Mouse (Mus musculus) layer of hippocampus, adult 9-11 months (tissue): Measurements from ENCODE around the gene Ciao2a.

ENCODE experiments used
- DNase-seq: peaks from one replicate; pipeline ENCODE4 v3.0.0; 2022

Ciao2a gene

DNA sequence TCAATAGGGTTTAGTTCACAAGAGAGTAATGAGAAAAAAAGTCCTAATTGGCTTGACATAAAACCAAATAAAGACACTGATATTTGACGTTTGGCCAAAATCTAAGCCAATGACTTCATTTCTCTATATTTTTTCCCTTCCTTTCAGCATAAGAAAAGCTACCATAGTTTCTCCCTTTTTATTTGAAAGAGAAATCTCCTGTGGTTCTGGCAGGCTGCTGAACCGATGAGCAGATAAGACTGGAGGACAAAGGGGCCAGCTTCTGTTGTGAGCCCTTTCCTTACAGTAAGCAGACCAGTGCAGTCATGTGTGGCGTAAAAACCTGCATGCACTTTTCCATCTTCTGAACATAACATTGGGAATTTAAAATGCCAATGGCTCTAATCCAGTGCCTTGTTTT, 5.5 kb upstream of the Ciao2a start:
- no peak for DNase-seq

DNA sequence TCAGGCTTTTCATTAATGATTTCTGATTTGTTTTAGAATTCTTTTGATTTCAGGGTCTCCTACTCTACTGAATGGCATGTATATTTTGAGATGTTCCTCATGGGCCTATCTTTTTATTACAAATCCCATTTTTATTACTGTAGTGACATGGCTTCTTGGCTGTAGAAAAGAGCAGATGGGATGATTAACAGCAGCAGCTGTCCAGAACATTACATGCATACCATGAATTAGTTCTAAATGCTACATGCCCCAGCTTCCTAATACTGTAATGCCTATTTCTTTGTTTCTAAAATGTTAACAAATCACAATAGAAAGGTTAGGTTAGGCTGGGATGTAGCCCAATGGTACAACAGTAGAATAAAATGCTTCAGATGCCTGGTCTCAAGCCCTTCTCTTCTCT, 5.0 kb upstream of the Ciao2a start:
- DNase-seq: no peak

DNA sequence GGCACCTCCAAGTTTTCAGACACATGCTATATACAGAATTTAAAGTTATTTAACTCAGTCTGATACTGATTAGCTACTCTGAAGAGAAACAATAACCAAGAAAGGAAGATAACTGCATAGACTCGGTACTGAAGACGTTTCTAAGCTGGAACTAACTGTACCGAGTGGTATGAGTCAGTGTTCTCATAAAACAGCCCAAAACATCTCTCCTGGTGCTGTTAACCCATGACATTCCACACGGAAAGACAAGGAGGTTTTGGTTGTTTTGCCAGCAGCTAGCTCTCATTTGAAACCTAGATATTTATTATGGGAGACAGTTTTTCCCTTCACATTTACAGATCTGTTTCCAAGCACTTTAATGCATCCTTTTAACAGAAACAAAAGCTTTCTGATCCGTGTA, 2.8 kb upstream of the Ciao2a start:
- no peak for DNase-seq

DNA sequence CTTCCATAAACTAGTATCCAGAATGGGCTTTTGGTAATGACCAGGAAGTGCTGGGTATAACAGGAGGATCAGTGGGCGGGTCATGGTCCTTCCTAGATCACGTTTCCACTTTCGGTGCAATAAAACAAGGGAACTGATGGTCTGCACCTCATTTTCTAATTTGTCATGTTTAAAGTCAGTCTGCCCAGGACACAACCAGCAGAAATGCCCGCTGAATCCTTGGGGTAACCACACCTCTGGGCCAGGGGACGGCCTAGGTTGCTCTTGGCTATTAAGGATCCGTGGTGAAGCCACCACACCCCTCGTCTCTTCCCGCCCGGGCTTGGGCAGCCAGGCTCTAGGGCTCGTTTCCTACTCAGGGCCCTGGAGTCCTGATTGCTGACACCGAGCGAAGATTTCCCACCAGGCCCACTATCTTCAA, 2.3 kb upstream of the Ciao2a start:
- DNase-seq: no peak

DNA sequence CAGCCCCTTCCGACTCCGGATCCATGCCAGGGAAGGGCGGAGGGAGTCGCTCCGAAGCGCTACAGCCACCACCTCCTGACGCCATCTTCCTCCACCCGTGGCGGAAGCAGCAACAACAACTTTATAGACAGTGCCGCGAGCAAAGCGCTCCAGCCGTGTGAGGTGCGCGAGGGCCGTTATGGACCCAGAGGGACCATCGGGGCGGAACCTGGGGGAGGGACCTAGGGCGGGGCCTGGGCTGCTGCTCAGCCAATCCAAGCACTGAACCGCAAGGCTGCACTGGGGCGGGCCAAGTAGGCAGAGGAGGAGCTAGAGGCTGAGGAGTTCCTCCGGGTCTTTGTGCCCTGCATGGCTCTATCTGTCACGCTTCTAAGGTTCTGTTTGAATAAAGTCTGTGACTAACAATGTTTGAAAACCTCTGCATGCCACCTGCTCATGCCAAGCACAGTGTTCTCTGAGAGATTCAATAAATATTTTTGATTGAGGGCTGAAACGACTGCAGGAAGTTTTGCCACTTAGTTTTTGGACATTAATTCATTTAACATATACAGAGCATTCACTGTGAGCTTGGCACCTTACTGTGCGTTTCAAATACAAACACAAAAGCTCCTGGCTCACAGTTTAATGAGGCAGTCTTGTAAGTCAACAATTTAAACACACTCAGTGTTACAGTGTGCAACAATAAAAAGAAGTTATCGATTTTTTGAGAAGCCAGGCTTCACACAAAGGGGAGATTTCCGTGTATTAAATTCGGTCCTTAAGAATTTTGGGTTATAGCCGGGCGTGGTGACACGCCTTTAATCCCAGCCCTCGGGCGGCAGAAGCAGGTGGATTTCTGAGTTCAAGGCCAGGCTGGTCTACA, 1.5 kb upstream of the Ciao2a start:
- DNase-seq: peak; percentile 98

DNA sequence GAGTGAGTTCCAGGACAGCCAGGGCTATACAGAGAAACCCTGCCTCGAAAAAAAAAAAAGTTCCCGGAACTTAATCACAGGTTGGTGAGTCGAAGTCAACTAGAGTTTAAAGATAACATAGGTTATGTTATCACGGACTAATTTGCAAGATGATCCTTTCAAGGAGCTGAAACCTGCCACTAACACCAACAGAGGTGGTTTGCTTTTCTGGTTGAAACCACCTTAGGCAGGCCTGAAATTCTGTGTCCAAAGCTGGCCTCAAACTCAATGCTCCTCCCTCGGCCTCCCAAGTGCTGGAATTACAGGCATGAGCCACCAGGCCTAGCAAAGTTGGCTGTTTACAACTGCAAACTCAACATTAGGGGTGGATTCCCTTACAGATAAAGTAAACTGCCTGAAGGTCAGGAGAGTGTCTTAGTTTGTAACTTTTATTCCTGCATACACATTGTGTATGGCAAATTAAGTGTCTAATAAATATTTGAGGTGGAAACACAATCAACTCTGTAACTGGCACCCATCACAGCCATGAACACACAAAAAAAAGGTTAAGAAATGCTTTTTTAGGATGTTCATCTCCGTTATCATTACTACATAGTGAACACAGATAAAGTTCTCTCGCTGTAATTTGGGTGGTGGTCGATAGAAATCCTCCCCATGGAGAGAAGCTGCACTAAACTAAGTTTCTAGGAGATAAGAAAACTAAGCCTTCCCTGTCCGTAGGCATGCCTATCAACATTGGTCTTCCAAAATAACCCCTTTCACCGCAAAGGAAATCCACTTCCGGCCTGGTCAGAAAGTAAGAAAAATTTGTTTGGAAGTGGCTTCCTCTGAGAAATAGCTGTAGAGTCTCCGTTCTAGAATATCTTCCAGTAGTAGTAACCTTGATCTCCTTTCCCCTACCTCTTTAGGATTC, 612 bp upstream of the Ciao2a start:
- no peak for DNase-seq

DNA sequence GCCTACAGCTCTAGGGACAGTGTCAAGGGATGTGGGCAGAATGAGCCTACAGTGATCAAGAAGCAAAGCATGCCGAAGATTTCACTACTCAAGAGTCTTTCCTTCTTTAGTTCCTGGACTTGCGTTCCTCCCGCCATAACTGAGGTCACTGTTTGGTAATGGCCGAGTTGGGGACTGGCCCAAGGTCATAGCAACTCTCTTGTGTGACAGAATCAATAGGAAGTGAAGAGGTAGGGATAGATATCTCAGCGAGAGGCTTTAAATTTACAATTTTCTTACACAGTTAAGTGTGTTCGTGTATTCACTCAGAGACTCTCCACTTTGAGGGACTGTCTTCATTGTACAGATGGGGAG, 759 bp downstream of the Ciao2a start:
- DNase-seq: no peak

DNA sequence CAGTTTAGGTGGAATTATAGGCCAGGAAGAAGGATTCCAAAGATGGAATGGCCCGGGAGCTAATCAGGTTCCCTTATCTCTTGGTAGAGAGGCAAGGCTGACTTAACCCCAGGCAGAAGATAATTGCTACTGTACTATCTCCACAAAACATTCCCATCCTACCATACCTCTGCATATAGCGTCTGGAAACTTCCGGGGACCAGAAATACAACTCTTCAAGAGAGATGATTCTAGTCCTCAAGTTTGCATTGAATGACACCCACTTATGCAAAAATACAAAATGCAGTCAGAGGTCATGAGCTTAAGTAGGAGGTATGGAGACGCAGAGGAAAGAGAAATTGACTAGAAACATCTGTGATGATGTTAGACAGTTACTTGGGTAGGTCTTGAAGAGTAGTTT, 1.5 kb downstream of the Ciao2a start:
- no peak for DNase-seq

DNA sequence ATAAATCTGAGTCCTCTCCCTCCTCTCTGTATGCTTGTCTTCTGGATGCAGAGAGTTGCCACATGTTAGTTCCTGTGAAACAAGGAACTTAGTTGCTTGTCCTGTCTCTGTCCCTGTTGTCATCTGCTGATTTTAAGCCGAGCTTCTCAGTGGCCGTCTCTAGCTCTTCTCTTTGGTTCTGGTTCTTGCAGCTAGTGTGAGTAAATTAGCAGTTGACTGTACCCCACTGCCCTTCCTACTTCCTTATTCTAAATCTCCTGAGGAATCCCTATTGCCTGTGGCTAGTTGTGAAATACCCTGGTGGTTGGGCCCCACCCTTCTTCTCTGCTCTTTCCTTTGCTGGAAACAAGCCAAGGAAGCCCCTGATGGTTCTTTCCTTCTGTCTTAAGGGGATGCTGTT, 5.1 kb downstream of the Ciao2a start:
- DNase-seq: peak; percentile 45

DNA sequence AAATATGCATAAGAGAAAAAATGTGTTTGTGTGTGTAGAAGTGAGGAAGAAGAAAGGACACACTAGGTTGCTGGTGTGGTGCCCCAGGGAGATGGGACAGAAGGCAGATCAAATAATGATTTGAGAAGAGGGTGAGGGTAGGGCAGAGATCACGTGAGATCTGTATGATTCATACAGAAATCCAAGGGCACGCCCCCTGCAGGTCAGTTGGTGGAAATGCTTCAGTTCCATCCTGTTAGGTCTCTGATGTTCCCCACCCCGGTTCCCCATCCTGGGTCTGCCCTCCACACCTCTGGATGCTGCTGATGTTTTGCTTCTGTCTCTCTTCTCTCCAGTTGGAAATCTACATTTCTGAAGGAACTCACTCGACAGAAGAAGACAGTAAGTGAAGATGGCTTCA, 9.6 kb downstream of the Ciao2a start:
- no peak for DNase-seq

DNA sequence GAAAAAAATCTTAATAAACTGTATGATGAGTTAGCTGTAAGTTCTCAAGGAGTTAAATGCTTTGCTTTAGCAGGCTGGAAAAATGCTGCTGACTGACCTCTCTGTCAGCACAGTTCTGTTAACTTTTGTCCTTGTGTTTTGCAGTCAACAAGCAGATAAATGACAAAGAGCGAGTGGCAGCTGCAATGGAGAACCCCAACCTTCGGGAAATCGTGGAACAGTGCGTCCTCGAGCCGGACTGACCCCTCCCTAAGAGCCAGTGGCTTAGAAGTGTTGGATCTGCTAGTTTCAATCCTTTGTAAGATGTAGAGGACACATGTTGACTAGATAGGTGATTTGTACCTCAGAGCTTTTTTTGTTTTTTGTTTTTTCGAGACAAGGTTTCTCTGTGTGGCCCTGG, 11.8 kb downstream of the Ciao2a start:
- DNase-seq: no peak

DNA sequence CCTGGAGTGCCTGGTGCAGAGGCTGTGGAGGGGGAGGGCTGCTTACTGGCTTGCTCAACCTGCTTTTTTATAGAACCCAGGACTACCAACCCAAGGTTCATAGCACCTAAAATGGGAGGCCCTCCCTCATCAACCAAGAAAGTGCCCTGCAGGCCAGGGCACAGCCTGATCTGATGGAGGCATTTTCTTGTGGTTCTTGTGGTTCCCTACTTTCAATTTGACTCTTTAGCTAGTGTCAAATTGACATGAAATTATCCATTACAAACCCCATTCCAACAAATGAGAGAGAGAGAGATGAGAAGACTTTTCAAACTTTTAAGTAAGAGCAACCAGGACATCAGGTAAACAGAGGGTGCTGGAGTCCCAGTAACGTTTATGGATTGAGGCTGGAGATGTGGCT, 15.9 kb downstream of the Ciao2a start:
- DNase-seq: no peak

DNA sequence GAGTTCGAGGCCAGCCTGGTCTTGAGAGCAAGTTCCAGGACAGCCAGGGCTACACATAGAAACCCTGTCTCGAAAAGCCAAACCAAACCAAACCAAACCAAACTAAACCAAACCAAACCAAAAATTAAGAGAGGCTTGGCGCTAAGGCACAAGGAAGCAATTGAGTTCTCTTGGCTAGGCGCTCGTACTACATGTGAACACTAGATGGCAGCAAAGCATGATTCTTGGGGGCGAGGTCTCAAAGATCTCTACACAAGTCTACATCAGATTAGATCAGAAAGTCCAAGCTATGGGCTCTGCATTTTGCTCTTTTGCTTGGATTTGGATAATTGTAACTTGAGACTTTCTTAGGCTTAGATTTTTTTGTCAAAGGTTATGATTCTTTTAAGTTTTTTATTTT, 17.8 kb downstream of the Ciao2a start:
- peak; percentile 58 for DNase-seq

DNA sequence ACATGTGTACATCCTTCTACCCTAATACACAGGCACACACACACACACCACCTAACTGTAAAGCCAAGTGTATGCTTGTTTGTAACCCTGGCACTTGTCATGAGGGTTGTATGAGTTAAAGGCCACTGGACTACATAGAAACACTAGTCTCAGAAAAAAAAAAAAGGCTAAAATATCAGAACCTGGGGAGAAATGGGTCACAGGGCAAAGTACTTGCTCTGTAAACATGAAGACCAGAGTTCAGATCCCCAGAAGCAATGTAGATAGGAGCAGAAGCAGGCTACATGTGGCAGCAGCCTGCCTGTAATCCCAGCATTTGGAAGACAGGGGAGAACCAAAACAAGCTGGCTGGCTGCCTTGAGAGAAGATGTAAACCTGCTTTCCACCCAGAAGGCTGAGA, 19.7 kb downstream of the Ciao2a start:
- no peak for DNase-seq

DNA sequence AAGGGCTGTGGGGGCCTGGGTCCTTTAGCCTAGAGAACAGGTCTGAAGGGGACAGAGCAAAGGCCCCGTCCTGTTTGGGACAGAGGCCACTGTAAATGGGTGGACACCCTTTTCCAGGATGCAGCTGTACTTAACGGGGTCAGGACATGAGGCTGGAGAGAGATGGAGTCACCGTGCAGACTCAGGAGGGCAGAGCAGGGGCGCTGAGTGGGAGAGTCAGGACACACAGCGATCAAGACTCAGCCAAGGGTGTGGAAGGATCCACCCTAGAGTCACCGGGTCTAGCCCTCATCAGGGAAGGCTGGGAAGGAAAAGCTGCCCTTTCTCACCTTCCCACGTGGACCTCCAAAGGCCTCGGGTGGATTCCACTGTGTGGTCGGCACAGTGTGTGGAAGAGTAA, 25.6 kb downstream of the Ciao2a start:
- DNase-seq: no peak

DNA sequence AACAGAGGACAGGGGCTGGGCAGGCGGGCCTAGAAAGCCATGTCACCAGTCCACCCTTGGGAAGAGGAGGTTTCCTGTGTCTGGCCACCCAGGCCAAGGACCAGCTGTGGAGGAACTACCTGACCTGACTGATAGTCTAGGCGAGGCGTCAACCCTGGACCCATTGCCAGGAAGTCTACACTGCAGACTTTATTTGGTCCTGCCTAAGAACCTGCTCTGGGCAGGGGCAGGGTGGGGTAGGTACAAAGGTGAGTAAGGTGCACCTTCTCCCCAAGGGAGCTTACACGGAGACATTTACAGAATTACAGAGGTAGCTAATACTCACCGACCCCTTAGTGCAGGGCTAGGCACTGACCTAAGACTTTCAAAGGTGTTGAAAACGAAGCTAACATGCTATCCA, 27.2 kb downstream of the Ciao2a start:
- no peak for DNase-seq

DNA sequence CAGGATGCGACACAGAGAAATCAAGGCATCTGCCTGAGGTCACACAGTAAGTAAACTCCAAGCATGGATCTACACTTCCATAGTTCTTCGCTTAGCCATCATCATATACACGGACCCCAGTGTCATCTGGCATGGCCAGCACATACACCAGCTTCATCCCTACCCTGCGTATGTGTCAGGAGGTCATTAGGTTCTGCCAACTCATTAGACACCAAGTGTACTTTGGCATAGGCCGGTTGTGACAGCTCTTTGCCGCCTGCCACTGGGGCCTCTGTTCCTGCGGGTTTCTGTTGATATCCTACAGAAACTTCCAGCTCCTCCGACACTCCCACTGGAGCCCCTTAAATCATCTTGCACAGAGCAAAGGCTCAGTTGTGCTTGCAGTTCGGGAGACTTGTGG, 27.6 kb downstream of the Ciao2a start:
- no peak for DNase-seq

DNA sequence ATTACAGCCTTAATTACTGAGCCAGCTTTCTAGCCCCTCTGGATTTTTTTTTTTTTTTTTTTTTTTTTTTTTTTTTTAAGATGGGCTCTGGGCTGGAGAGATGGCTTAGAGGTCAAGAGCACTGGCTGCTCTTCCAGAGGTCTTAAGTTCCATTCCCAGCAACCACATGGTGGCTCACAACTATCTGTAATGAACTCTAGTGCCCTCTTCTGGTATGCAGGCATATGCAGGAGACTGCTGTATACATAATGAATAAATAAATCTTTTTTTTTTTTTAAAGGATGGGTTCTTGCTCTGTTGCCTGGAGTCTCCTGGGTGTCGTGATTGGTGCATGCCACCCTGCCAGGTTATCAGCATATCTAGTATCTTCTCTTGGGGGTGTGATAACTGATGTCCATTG, 29.1 kb downstream of the Ciao2a start:
- no peak for DNase-seq

DNA sequence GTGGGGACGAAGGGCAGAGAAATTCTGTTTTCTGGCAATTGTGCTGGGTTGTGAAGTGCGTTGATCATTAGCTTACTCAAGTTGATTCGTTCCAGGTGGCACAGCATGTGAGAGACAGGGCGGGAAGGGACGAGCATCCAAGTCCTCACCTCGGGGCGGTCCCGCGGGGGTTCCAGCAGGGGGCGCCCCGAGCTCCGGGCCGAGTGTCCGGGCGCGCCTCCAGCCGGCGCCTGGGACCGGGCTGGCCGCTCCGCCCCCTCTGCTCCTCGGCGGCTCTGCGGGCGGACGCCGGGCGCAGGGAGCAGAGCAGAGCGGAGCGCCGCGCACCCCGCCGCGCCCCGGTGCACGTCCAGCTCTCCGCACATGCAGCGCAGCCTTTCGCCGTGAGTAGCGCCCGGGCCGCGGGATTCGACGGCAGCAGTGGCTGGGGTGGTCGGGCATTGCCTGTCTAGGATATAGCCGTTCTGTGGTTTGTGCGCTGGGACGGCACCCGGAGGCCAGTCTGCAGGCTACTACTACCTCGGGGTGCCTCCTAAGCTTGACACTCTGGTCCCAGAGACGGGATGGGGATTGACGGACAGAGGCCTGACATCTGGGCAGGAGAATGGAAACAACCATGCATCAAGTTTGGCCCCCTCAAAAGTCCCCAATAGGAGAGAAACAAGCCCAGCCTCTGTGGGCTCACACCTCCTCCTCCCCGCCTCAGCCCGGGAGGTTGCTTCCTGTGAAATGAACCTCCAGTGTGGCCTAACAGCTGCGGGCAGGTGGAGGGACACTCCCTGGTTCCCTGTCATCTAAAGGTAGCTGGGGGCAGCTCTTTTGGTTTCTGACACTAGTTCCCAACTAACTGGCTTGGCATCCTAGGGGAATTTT, 31.8 kb downstream of the Ciao2a start, which contains the start of gene Dapk2:
TSS of gene Dapk2 (plus strand) at position 266 of the 873 bp plus-strand sequence.
- peak; percentile 51 for DNase-seq

DNA sequence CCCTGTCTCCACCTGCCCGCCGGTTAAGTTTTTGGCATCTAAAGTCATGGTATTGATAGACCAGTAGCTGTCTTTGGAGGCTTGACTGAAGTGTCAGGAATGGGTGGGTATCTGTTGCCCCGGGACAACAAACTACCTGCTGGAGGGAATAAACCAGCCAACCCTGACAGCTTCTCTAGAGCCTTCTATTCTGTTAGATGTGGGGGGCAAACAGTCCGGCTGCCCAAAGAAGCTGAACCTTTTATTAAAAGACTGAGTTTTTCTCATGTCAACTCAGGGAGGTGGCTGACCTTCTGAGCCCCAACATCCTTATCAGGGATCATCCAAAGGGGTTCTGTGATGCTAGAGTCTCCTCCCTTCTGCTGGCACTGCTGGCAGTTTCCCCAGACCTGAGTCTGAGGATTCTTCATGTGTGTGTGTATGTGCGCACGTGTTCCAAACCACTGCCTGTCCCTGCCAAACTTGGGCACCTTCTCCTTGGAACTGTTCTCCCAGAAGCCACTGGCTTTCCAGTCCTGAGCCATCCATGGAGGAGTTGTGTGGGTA, 32.5 kb downstream of the Ciao2a start:
- no peak for DNase-seq

DNA sequence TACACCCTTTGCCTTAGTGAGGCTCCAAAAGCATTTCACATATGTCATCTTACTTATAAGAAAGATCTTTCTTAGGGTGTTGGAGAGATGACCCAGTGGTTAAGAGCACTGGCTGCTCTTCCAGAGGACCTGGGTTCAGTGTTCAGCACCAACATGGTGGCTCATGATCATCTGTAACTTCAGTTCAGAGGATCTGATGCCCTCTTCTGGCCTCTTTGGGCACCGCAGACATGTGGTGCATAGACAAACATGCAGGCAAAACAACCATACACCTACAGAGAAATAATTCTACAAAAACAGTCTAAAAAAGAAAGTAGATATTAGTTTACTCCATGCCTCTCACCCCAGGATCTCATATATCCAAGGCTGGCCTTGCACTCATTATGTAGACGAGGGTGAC, 33.7 kb downstream of the Ciao2a start:
- no peak for DNase-seq

DNA sequence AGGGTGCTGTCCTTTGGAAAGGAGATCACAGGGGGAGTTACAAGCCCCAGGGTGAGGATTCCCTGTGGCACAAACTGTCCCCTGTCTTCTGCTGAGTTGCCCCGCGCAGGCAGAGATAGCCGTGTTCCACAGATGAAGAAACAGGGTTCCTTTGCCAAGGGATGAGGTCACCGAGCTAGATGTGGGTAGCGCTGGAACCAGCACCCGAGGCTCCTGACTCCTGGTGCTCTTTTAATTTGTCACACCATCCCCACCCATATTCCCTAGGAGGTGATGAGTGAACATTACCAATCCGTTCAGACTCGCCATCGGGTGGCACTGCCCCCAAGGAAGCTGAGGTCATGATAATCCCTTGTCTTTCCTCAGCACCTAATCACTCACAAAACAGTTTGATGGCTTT, 36.6 kb downstream of the Ciao2a start:
- no peak for DNase-seq

DNA sequence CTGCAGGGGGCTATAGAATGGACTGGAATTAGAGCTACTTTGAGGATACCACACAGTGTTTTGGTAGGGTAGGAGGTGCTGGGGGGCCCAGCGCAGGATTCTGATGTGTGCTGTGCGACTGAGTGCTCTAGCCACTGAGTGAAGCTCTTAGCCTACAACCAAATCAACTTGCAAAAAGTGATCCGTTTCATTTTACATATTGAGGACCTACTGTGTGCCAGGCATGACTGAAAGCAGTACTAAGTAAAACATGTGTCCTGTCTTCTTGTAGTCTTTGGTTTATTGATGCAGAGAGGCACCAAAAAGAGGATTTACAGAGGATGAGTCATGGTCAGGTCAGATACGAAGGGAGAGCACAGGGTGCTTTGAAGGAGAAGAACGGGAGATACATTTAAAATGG, 40.8 kb downstream of the Ciao2a start:
- DNase-seq: no peak
